Mouse (Mus musculus) layer of hippocampus, adult 9-11 months (tissue): ENCODE results near the gene Mybbp1a.
"Not testable (repeated sequence)": the region's sequence is repeated elsewhere in the genome, so short reads cannot be mapped to it uniquely, and the experiment has no call there.

Source experiments
- DNase-seq: peaks from one replicate; pipeline ENCODE4 v3.0.0; 2022

Gene Mybbp1a

GRCm38 (mm10) chr11:72413601-72414190 lies 27.5 kb upstream of the Mybbp1a start:
- no peak for DNase-seq

- DNase-seq: no peak
Observed at GRCm38 (mm10) chr11:72415155-72415554, 26.0 kb upstream of the Mybbp1a start.

- no peak for DNase-seq
Observed at GRCm38 (mm10) chr11:72416666-72417065, 24.5 kb upstream of the Mybbp1a start.

GRCm38 (mm10) chr11:72417376-72417775 lies 23.8 kb upstream of the Mybbp1a start:
- no peak for DNase-seq

GRCm38 (mm10) chr11:72418227-72418626 lies 22.9 kb upstream of the Mybbp1a start:
- no peak for DNase-seq

- DNase-seq: no peak
Observed at GRCm38 (mm10) chr11:72419006-72419405, 22.1 kb upstream of the Mybbp1a start.

GRCm38 (mm10) chr11:72420460-72421122 lies 20.6 kb upstream of the Mybbp1a start:
- DNase-seq: peak; percentile 70

- DNase-seq: no peak
Observed at GRCm38 (mm10) chr11:72421518-72422278, 19.5 kb upstream of the Mybbp1a start.

GRCm38 (mm10) chr11:72423686-72424085 lies 17.5 kb upstream of the Mybbp1a start:
- DNase-seq: no peak

- no peak for DNase-seq
Observed at GRCm38 (mm10) chr11:72425201-72425600, 16.0 kb upstream of the Mybbp1a start.

GRCm38 (mm10) chr11:72426884-72427283 lies 14.3 kb upstream of the Mybbp1a start:
- DNase-seq: no peak

- DNase-seq: peak; percentile 74
Observed at GRCm38 (mm10) chr11:72428694-72429093, 12.5 kb upstream of the Mybbp1a start.

GRCm38 (mm10) chr11:72429288-72429690 lies 11.9 kb upstream of the Mybbp1a start:
- DNase-seq: peak; percentile 79

GRCm38 (mm10) chr11:72430311-72431068 lies 10.7 kb upstream of the Mybbp1a start:
- not testable (repeated sequence) for DNase-seq

GRCm38 (mm10) chr11:72434963-72435693 lies 6.0 kb upstream of the Mybbp1a start, which contains the start of gene Ggt6:
Gene Ggt6, plus strand, starts transcription at chr11:72435526.
- no peak for DNase-seq

- peak; percentile 12 for DNase-seq
Observed at GRCm38 (mm10) chr11:72435694-72436045, 5.5 kb upstream of the Mybbp1a start.

GRCm38 (mm10) chr11:72436271-72436670 lies 4.9 kb upstream of the Mybbp1a start:
- no peak for DNase-seq

- DNase-seq: peak; percentile 70
Observed at GRCm38 (mm10) chr11:72436756-72437650, 4.2 kb upstream of the Mybbp1a start.

GRCm38 (mm10) chr11:72438411-72438810 lies 2.7 kb upstream of the Mybbp1a start:
- no peak for DNase-seq

GRCm38 (mm10) chr11:72440597-72440964 lies 574 bp upstream of the Mybbp1a start:
- not testable (repeated sequence) for DNase-seq

GRCm38 (mm10) chr11:72446311-72447105 lies 5.4 kb downstream of the Mybbp1a start:
- no peak for DNase-seq
